Mouse (Mus musculus): ENCODE measurements around the gene Gm4787. TPM values are rescaled to one million over a fixed set of nuclear protein-coding genes. Genes with fewer than 3 reads are reported as not detected.

Gm4787 gene
- polyA plus RNA-seq, 1 experiment from 2014 or later: 0.51 TPM

Other genes with a start within 250 kb of the Gm4787 start
- gene Slc8a3, start 46.3 kb downstream of the Gm4787 start, polyA plus RNA-seq (2015; fragmentation: Nextera tagmentation; extraction: Ambion mirVana): 10.3 and 12.2 TPM in 2 replicates
- gene Adam4, start 42.5 kb upstream of the Gm4787 start, polyA plus RNA-seq (2015; fragmentation: Nextera tagmentation; extraction: Ambion mirVana): 0.45 and 0.50 TPM in 2 replicates
- 114 and 123 TPM in 2 replicates for gene Cox16, start 105.7 kb upstream of the Gm4787 start, polyA plus RNA-seq (2015; fragmentation: Nextera tagmentation; extraction: Ambion mirVana)
- gene Gm20498, start 153.4 kb upstream of the Gm4787 start, polyA plus RNA-seq (2015; fragmentation: Nextera tagmentation; extraction: Ambion mirVana): 33.9 and 39.5 TPM in 2 replicates
- gene Synj2bp, start 153.4 kb upstream of the Gm4787 start, polyA plus RNA-seq (2015; fragmentation: Nextera tagmentation; extraction: Ambion mirVana): 33.3 and 40.2 TPM in 2 replicates
- gene Adam21, start 189.0 kb upstream of the Gm4787 start, polyA plus RNA-seq (2015; fragmentation: Nextera tagmentation; extraction: Ambion mirVana): 0.99 and 1.0 TPM in 2 replicates
- gene Med6, start 215.5 kb upstream of the Gm4787 start, polyA plus RNA-seq (2015; fragmentation: Nextera tagmentation; extraction: Ambion mirVana): 39.4 and 42.4 TPM in 2 replicates

Data from hindbrain, embryonic 15.5 days (tissue).